Comparison of ENCODE assay signal across 27 mouse cellular contexts in the genomic region with DNA sequence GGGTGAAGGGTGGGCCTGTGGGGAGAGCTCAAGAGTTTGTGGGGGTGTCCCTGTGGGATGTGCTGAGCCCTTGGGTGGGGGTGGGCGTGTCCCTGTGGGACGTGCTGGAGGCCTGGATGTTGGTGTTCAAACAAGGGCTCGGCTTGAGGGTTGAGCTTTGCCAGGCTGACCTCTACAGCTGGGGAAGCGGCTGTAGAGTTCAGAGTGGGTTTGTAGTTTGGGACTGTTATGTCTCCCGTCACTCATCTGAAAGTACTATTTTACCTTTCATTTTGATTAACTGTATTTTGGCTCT. TPM values are rescaled to one million over a fixed set of nuclear protein-coding genes. Genes with fewer than 3 reads are reported as not detected.
A peak's percentile ranks its signal among the peaks of the same experiment; 100 is the strongest.
DNase-seq lines count a peak whose midpoint lies in the region; ATAC-seq and TF ChIP-seq lines count a peak whose summit lies in the region.
"Had no signal": no experiment of that assay in that cellular context is flagged by ENCODE, and none has a peak within 500 bp of the region (broad histone marks: within the 10 kb centered on the region; RNA-seq: fewer than 3 reads in every experiment).

No protein-coding gene starts in this region.

- peak; percentile 8 for DNase-seq in kidney, adult 2 months
- DNase-seq in kidney, adult 9 months = no peak
- peak; percentile 59 for DNase-seq in midbrain, embryonic 11.5 days (ENCODE audit: low spot score, missing footprints)
- DNase-seq in midbrain, postnatal 0 days (ENCODE audit: low spot score) = no peak
- no peak for DNase-seq in right cerebral cortex, postnatal 36 days (ENCODE audit: low spot score in 2 of 2)
- DNase-seq in ovary, postnatal 36 days (ENCODE audit: low spot score) = no peak
- DNase-seq: adrenal gland, postnatal 25 days; cerebellum, adult 11 months; cerebellum, adult 9-11 months; forebrain, postnatal 0 days; gastrocnemius, postnatal 25 days; heart, adult 18-20 months; lung, adult 18-20 months; lung, postnatal 10 days had no signal

- no peak overlapping the region for H3K9ac ChIP-seq in midbrain, embryonic 11.5 days (ENCODE audit: low read length)
- H3K9ac ChIP-seq in midbrain, postnatal 0 days (replicated peaks; ENCODE audit: low read length, poor library complexity, severe bottlenecking) = no peak overlapping the region
- H3K9ac ChIP-seq in intestine, embryonic 16.5 days (ENCODE audit: low read depth, low read length) = peak overlapping the region; percentile 14
- H3K9ac ChIP-seq in stomach, embryonic 15.5 days = no peak overlapping the region
- H3K9ac ChIP-seq: forebrain, postnatal 0 days; heart, embryonic 13.5 days; neural tube, embryonic 15.5 days had no signal

- 81% methylated on average over 5 of the region's 5 CpGs for WGBS in kidney, adult 2 months
- 84% methylated on average over 5 of the region's 5 CpGs for WGBS in midbrain, embryonic 11.5 days
- 95% methylated on average over 5 of the region's 5 CpGs for WGBS in midbrain, postnatal 0 days
- WGBS in intestine, embryonic 16.5 days = 56% methylated on average over 5 of the region's 5 CpGs
- WGBS in stomach, embryonic 15.5 days = 80% methylated on average over 5 of the region's 5 CpGs

- H3K27me3 ChIP-seq in kidney, adult 2 months (replicated peaks; ENCODE audit: control insufficient read depth, insufficient read depth, low read length) = no peaks in the 10 kb centered on the region
- H3K27me3 ChIP-seq in midbrain, embryonic 11.5 days (ENCODE audit: control insufficient read depth, insufficient read depth, low read length) = no peaks in the 10 kb centered on the region
- no peaks in the 10 kb centered on the region for H3K27me3 ChIP-seq in midbrain, postnatal 0 days (ENCODE audit: insufficient read depth, low read length)
- H3K27me3 ChIP-seq in intestine, embryonic 16.5 days (replicated peaks; ENCODE audit: control insufficient read depth, insufficient read depth, low read length) = no peaks in the 10 kb centered on the region
- H3K27me3 ChIP-seq in stomach, embryonic 15.5 days (replicated peaks) = no peaks in the 10 kb centered on the region
- H3K27me3 ChIP-seq: heart, embryonic 13.5 days; hindbrain, embryonic 13.5 days; neural tube, embryonic 15.5 days had no signal

- no peak for ATAC-seq in midbrain, embryonic 11.5 days (ENCODE audit: low FRiP score)
- ATAC-seq in midbrain, postnatal 0 days (ENCODE audit: low FRiP score) = no peak
- peak; percentile 79 for ATAC-seq in intestine, embryonic 16.5 days
- ATAC-seq in stomach, embryonic 15.5 days (ENCODE audit: insufficient read depth, low FRiP score, low read depth) = 0 out of 2 replicates have a peak, but pooled peaks have one; percentile 54
- ATAC-seq: forebrain, postnatal 0 days had no signal

- H3K36me3 ChIP-seq in kidney, adult 2 months (ENCODE audit: control insufficient read depth, insufficient read depth, low read length) = no peaks in the 10 kb centered on the region
- peaks cover 8% of the 10 kb centered on the region for H3K36me3 ChIP-seq in midbrain, embryonic 11.5 days (ENCODE audit: control insufficient read depth, insufficient read depth, low read length)
- peaks cover 29% of the 10 kb centered on the region for H3K36me3 ChIP-seq in midbrain, postnatal 0 days (ENCODE audit: insufficient read depth, low read length)
- peaks cover 8% of the 10 kb centered on the region; the same call in 1 of the 2 replicates for H3K36me3 ChIP-seq in intestine, embryonic 16.5 days (ENCODE audit: control insufficient read depth, insufficient read depth, low read length)
- H3K36me3 ChIP-seq in stomach, embryonic 15.5 days = peaks cover 21% of the 10 kb centered on the region

- TF ChIP-seq CTCF in kidney, adult 2 months (conservative IDR thresholded peaks at IDR 0.05; ENCODE audit: insufficient read depth, insufficient read length, low read depth, low read length) = no peak
- no peak for TF ChIP-seq CTCF in midbrain, postnatal 0 days (IDR thresholded peaks at IDR 0.05)

- H3K9me3 ChIP-seq in midbrain, embryonic 11.5 days (ENCODE audit: control insufficient read depth, low read length) = no peaks in the 10 kb centered on the region
- no peaks in the 10 kb centered on the region for H3K9me3 ChIP-seq in midbrain, postnatal 0 days (ENCODE audit: low read length)
- H3K9me3 ChIP-seq in intestine, embryonic 16.5 days (ENCODE audit: control insufficient read depth, low read length) = no peaks in the 10 kb centered on the region
- H3K9me3 ChIP-seq in stomach, embryonic 15.5 days = no peaks in the 10 kb centered on the region
- H3K9me3 ChIP-seq: forebrain, embryonic 10.5 days; heart, embryonic 13.5 days; hindbrain, embryonic 13.5 days; midbrain, embryonic 10.5 days; neural tube, embryonic 15.5 days had no signal

- no peak for TF ChIP-seq POLR2A in kidney, adult 2 months (IDR thresholded peaks at IDR 0.05; ENCODE audit: low read depth, low read length)

- H3K4me3 ChIP-seq in kidney, adult 2 months (ENCODE audit: insufficient read depth, low read depth, low read length) = no peak overlapping the region
- no peak overlapping the region for H3K4me3 ChIP-seq in midbrain, embryonic 11.5 days (ENCODE audit: low read depth, low read length)
- H3K4me3 ChIP-seq in midbrain, postnatal 0 days (ENCODE audit: low read depth, low read length) = no peak overlapping the region
- H3K4me3 ChIP-seq in intestine, embryonic 16.5 days (ENCODE audit: low read length) = peak overlapping the region; percentile 12
- no peak overlapping the region for H3K4me3 ChIP-seq in stomach, embryonic 15.5 days (replicated peaks)
- H3K4me3 ChIP-seq: forebrain, embryonic 10.5 days; heart, embryonic 13.5 days; hindbrain, embryonic 13.5 days; layer of hippocampus, adult 2 months; midbrain, embryonic 10.5 days; neural tube, embryonic 15.5 days had no signal

- H3K4me1 ChIP-seq in kidney, adult 2 months (ENCODE audit: control insufficient read depth, insufficient read depth, low read length) = peaks cover 12% of the 10 kb centered on the region
- no peaks in the 10 kb centered on the region for H3K4me1 ChIP-seq in midbrain, embryonic 11.5 days (ENCODE audit: control insufficient read depth, insufficient read depth, low read length)
- no peaks in the 10 kb centered on the region for H3K4me1 ChIP-seq in midbrain, postnatal 0 days (ENCODE audit: insufficient read depth, low read length)
- 0 out of 2 replicates have a peak, but pooled peaks cover 4% of the 10 kb centered on the region for H3K4me1 ChIP-seq in intestine, embryonic 16.5 days (ENCODE audit: control insufficient read depth, insufficient read depth, low read length)
- peaks cover 7% of the 10 kb centered on the region; the same call in 1 of the 2 replicates for H3K4me1 ChIP-seq in stomach, embryonic 15.5 days
- H3K4me1 ChIP-seq: forebrain, embryonic 10.5 days; hindbrain, embryonic 13.5 days; midbrain, embryonic 10.5 days; neural tube, embryonic 15.5 days had no signal

- H3K4me2 ChIP-seq in midbrain, embryonic 11.5 days = no peak overlapping the region
- no peak overlapping the region for H3K4me2 ChIP-seq in midbrain, postnatal 0 days (ENCODE audit: low read depth, low read length, poor library complexity, severe bottlenecking)
- peak overlapping the region; percentile 33 for H3K4me2 ChIP-seq in intestine, embryonic 16.5 days (ENCODE audit: low read depth, low read length)
- no peak overlapping the region for H3K4me2 ChIP-seq in stomach, embryonic 15.5 days
- H3K4me2 ChIP-seq: heart, embryonic 13.5 days; hindbrain, embryonic 13.5 days; liver, embryonic 11.5 days; neural tube, embryonic 15.5 days had no signal

- peak overlapping the region; percentile 46; the same call in 1 of the 2 replicates for H3K27ac ChIP-seq in kidney, adult 2 months (ENCODE audit: insufficient read depth, low read depth, low read length)
- no peak overlapping the region for H3K27ac ChIP-seq in midbrain, embryonic 11.5 days (ENCODE audit: low read depth, low read length)
- no peak overlapping the region for H3K27ac ChIP-seq in midbrain, postnatal 0 days (ENCODE audit: low read depth, low read length)
- peak overlapping the region; percentile 88 for H3K27ac ChIP-seq in intestine, embryonic 16.5 days (ENCODE audit: low read length)
- H3K27ac ChIP-seq in stomach, embryonic 15.5 days = no peak overlapping the region
- H3K27ac ChIP-seq: forebrain, embryonic 10.5 days; heart, embryonic 13.5 days; hindbrain, embryonic 13.5 days; layer of hippocampus, adult 2 months; midbrain, embryonic 10.5 days; neural tube, embryonic 15.5 days had no signal

RNA-seq across cellular contexts. Expression of gene Cep89, which starts 19.8 kb away (rescaled TPM):
- polyA plus RNA-seq in kidney, adult 2 months (2012; rRNA removed) = 24.4 and 29.5 TPM in 2 replicates
- 42.9 and 46.6 TPM in 2 replicates for polyA plus RNA-seq in midbrain, embryonic 11.5 days (2014; fragmentation: Nextera tagmentation; extraction: Ambion mirVana)
- total RNA-seq in midbrain, postnatal 0 days (2014; rRNA removed) = 7.7 and 15.1 TPM in 2 replicates
- 27.5 and 27.6 TPM in 2 replicates for polyA plus RNA-seq in midbrain, postnatal 0 days (2015; fragmentation: Nextera tagmentation; extraction: Ambion mirVana)
- polyA plus RNA-seq in intestine, embryonic 16.5 days (2015; fragmentation: Nextera tagmentation; extraction: Ambion mirVana) = 41.4 and 45.0 TPM in 2 replicates
- 45.4 and 49.3 TPM in 2 replicates for polyA plus RNA-seq in stomach, embryonic 15.5 days (2015; fragmentation: Nextera tagmentation; extraction: Ambion mirVana)

RNA-seq across cellular contexts. Expression of gene Faap24, which starts 20.0 kb away (rescaled TPM):
- 4.3 and 4.8 TPM in 2 replicates for polyA plus RNA-seq in kidney, adult 2 months (2012; rRNA removed)
- 26.2 and 26.9 TPM in 2 replicates for polyA plus RNA-seq in midbrain, embryonic 11.5 days (2014; fragmentation: Nextera tagmentation; extraction: Ambion mirVana)
- 5.8 and 8.8 TPM in 2 replicates for total RNA-seq in midbrain, postnatal 0 days (2014; rRNA removed)
- 10.4 and 11.5 TPM in 2 replicates for polyA plus RNA-seq in midbrain, postnatal 0 days (2015; fragmentation: Nextera tagmentation; extraction: Ambion mirVana)
- polyA plus RNA-seq in intestine, embryonic 16.5 days (2015; fragmentation: Nextera tagmentation; extraction: Ambion mirVana) = 21.1 and 22.5 TPM in 2 replicates
- polyA plus RNA-seq in stomach, embryonic 15.5 days (2015; fragmentation: Nextera tagmentation; extraction: Ambion mirVana) = 17.1 and 17.5 TPM in 2 replicates

RNA-seq across cellular contexts. Expression of gene Slc7a9, which starts 32.0 kb away (rescaled TPM):
- 329 and 355 TPM in 2 replicates for polyA plus RNA-seq in kidney, adult 2 months (2012; rRNA removed)
- polyA plus RNA-seq in midbrain, embryonic 11.5 days (2014; fragmentation: Nextera tagmentation; extraction: Ambion mirVana) = not detected in 2 replicates
- total RNA-seq in midbrain, postnatal 0 days (2014; rRNA removed) = not detected in 2 replicates
- polyA plus RNA-seq in midbrain, postnatal 0 days (2015; fragmentation: Nextera tagmentation; extraction: Ambion mirVana) = 0.59 TPM in 1 of 2 replicates, not detected in the other
- polyA plus RNA-seq in intestine, embryonic 16.5 days (2015; fragmentation: Nextera tagmentation; extraction: Ambion mirVana) = 126 and 165 TPM in 2 replicates
- polyA plus RNA-seq in stomach, embryonic 15.5 days (2015; fragmentation: Nextera tagmentation; extraction: Ambion mirVana) = 12.6 and 15.0 TPM in 2 replicates
- total RNA-seq: adrenal gland, postnatal 25 days; forebrain, postnatal 0 days; gastrocnemius, postnatal 25 days; heart, adult 18-20 months; heart, postnatal 25 days; layer of hippocampus, adult 2 months; layer of hippocampus, postnatal 25 days had no signal
- polyA plus RNA-seq: embryonic facial prominence, embryonic 11.5 days; hindbrain, embryonic 13.5 days; neural tube, embryonic 15.5 days; thymus, postnatal 0 days had no signal

Comparison
In these comparisons a context has a peak if more than half of its experiments do, and no peak if none do; other contexts are left out.
1. DNase-seq: peak in kidney, adult 2 months (single experiment) and midbrain, embryonic 11.5 days (single experiment); none in kidney, adult 9 months (single experiment), midbrain, postnatal 0 days (single experiment), right cerebral cortex, postnatal 36 days (0 of 2) and ovary, postnatal 36 days (single experiment).
2. H3K27ac ChIP-seq: peak in kidney, adult 2 months (single experiment) and intestine, embryonic 16.5 days (single experiment); none in midbrain, embryonic 11.5 days (single experiment), midbrain, postnatal 0 days (single experiment) and stomach, embryonic 15.5 days (single experiment).
3. ATAC-seq: peak in intestine, embryonic 16.5 days (single experiment) and stomach, embryonic 15.5 days (single experiment); none in midbrain, embryonic 11.5 days (single experiment) and midbrain, postnatal 0 days (single experiment).